Mouse (Mus musculus) left cerebral cortex, postnatal 4 days (tissue): ENCODE measurements around the gene Igfbp4. TPM values are rescaled to one million over a fixed set of nuclear protein-coding genes. Genes with fewer than 3 reads are reported as not detected.

Experiments used
- DNase-seq: peaks from one replicate; pipeline ENCODE4 v3.0.0-alpha.2; 2022
- intact Hi-C: fragments of 180-260 bp; cut with DNase I; formaldehyde crosslinking; loops from one replicate; pipeline ENCODE4 v1.15.1; 2025
- total RNA-seq, 2 experiments: library from RNA; stranded (reverse); gene quantifications; 2 replicates each; pipeline ENCODE4 v1.2.3; 2021

Gene Igfbp4
- total RNA-seq, 2 experiments from 2014 or later, result 66.1 to 80.1 TPM

GRCm38 (mm10) chr11:99102575-99103270 lies 61.7 kb downstream of the Igfbp4 start:
- DNase-seq, result no peak
- intact Hi-C loops, result no loop called here

Other genes starting within 250 kb of the Igfbp4 start
- 100 to 1,000 TPM; 163 to 166 TPM for gene Msl1, start 245.7 kb upstream of the Igfbp4 start, total RNA-seq
- gene Casc3, start 236.3 kb upstream of the Igfbp4 start, total RNA-seq, result 10 to 100 TPM; 61.0 to 67.1 TPM
- gene Rapgefl1, start 204.5 kb upstream of the Igfbp4 start, total RNA-seq, result 10 to 100 TPM; 87.3 to 91.8 TPM
- 10 to 100 TPM; 22.1 to 24.3 TPM for gene Wipf2, start 177.6 kb upstream of the Igfbp4 start, total RNA-seq
- 1 to 10 TPM; 1.4 to 1.8 TPM for gene Cdc6, start 133.4 kb upstream of the Igfbp4 start, total RNA-seq
- 10 to 100 TPM; 20.3 to 21.5 TPM for gene Rara, start 113.4 kb upstream of the Igfbp4 start, total RNA-seq
- 1 to 10 TPM; 2.2 to 3.4 TPM for gene Gjd3, start 58.2 kb upstream of the Igfbp4 start, total RNA-seq
- gene Top2a, start 17.1 kb upstream of the Igfbp4 start, total RNA-seq, result 10 to 100 TPM; 28.2 to 28.4 TPM
- gene Tns4, start 48.1 kb downstream of the Igfbp4 start, total RNA-seq, result not detected
- not detected for gene Ccr7, start 113.8 kb downstream of the Igfbp4 start, total RNA-seq
- gene Smarce1, start 189.8 kb downstream of the Igfbp4 start, total RNA-seq, result 100 to 1,000 TPM; 136 to 140 TPM
- gene Krt222, start 202.8 kb downstream of the Igfbp4 start, total RNA-seq, result 10 to 100 TPM in 1 of 2 experiments, 1 to 10 TPM in 1; 9.2 to 10.8 TPM
- gene Krt24, start 244.0 kb downstream of the Igfbp4 start, total RNA-seq, result not detected